Mouse (Mus musculus) large intestine, adult 2 months (tissue): ENCODE data around the gene Faah. TPM values are rescaled to one million over a fixed set of nuclear protein-coding genes. Genes with fewer than 3 reads are reported as not detected.

Experiments used
- DNase-seq: peaks from one replicate; pipeline ENCODE4 v3.0.0-alpha.2; 2012; ENCODE audit warnings: low read depth, low spot score
- WGBS: fragments of 180-500 bp; shearing (Covaris S2); methylation state at CpG from one replicate; pipeline ENCODE4 v1.1.7; 2018; 5-methylcytosine and 5-hydroxymethylcytosine counted together
- polyA plus RNA-seq: library from polyadenylated mRNA; depleted of rRNA; stranded (reverse); fragments of >200 nt; gene quantifications from 2 replicates; pipeline ENCODE4 v1.2.3, GENCODE M21; 2012; rRNA removed

The Faah gene
- polyA plus RNA-seq, result 58.1 and 79.3 TPM in 2 replicates

DNA sequence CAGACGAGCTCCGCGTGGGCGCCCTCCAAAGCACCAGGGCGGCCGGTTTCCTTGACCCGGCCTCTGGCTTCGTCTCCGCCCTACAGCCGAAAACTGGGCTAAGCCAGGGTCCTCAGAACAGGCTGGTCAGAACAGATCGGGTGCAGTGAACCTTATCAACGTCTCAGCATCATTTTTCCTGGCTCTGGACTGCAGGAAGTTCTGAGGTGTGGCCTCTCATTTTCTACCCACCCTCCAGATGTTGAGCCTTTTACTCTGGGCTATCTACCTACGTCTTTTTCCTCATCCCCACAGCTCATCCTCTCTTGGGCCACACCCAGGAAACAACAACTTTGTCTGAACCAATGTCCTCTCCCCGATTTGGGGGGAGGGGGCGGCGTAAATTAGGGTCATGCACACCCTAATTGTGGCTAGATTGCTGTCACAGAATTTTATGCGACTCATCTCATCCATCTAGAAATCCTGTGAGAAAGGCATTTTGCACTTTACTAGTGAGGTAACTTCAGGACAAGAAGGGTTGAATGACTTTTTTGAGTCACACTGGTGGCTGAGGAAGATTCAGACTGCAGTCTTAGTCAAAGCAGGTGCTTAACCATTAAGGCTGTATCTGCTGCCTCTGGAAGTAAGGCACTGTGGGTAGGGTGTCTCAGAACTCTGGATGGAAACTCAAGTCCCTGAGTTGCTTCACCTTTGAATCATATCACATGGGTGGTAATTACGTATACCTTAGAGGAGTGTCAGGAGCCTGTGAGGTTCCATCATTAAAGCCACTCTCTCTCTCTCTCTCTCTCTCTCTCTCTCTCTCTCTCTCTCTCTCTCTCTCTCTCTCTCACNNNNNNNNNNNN is at the start of gene Faah:
TSS of gene Faah (minus strand) at position 25 of the 845 bp plus-strand sequence.
- 10% methylated on average over 18 of the region's 18 CpGs for WGBS
- no peak for DNase-seq

DNA sequence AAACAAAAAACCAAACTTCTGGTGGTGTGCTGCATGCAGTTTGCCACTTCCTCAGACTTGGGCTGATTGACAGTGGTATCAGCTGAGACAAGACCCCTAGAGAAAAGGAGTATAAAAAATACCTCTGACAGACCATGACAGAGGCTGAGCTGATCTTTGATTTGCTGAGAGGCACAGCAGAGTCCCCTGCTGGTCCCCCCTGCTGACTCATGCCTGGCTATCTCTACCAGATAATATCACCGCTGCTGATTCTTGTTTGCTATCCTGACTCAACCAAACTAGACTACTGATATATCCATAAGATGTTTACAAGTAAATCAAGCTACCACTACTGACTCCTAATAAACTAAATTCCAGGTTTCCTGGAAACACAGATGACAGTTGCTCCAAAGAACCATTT is 46.1 kb upstream of the Faah start:
- no peak for DNase-seq
- 61% methylated on average over 1 of the region's 1 CpGs for WGBS

- 71% methylated on average over 5 of the region's 5 CpGs for WGBS
- DNase-seq, result no peak
These were observed 41.4 kb upstream of the Faah start for GRCm38 (mm10) chr4:116059012-116059726.

GRCm38 (mm10) chr4:116057559-116057958 is 39.8 kb upstream of the Faah start:
- no peak for DNase-seq
- WGBS, result 5% methylated on average over 1 of the region's 1 CpGs

DNA sequence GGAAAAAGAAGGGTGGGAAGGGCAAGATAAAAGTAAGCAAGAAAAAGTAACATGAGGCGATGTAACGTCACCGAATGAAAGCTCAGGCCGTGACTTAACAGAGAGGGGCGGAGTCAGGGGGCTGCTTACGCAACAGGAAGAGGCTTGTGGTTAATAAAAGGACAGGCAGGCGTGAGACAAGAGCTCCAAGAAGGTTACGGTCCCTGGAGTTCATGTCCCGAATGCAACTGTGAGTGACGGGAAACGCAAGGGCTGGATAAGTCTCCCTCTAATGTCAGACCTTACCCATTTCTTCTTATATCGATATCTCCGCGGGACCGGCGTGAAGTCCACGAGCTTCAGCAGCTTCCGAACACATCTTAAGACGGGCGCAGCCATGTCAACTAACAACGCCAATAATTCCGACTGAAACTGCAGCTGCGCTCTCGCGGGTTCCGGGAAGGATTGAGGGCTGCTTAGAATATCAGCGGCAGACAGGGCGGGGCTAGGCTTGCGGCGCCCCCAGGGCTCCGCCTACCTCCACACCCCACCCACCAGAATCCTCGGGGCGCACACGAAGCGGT is 35.8 kb upstream of the Faah start, which contains the start of gene Nsun4:
TSS of gene Nsun4 (minus strand) at position 478 of the 563 bp plus-strand sequence.
- peak; percentile 84 for DNase-seq
- 0% methylated on average over 35 of the region's 35 CpGs for WGBS

DNA sequence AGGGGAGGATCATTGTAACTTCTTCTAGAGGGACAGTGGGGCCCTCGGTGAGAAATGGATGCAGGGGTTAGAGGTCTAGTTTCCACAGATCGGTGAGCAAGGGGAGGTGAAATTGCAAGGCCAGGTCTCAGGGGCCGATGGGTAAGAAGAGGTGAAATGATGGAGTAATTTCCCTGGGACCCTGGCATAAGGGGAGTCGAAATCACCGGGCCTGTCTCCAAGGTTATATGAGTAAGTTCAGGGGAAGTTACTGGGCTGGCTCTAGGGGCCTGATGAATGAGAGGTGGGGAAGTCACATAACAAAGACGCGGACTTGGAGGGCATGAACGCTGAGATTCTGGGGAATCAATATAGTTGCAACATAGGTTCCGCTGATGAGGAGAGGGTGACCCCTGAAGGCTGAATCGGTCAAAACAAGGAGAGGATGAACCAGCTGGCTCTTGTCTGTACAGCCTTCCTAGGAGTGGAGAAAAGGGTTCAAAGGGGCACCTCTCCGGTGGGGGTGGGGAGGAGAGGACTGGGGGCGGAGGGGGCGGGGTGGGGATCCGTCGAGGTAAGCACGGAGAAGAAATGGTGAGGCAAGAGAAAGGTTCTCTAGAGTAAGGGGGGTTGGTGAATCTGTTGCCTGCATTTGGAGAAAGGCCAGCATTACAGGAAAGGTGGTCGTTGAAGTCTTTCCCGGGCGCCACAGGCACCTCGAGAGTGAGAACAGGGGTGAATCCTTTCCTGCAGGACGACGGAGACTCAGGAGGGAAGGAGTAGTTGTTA is 35.0 kb upstream of the Faah start:
- no peak for DNase-seq
- WGBS, result 8% methylated on average over 22 of the region's 22 CpGs

- no peak for DNase-seq
- 69% methylated on average over 3 of the region's 3 CpGs for WGBS
These were observed 31.5 kb upstream of the Faah start for GRCm38 (mm10) chr4:116049211-116049610.

GRCm38 (mm10) chr4:116048130-116048920 is 30.6 kb upstream of the Faah start:
- DNase-seq, result no peak
- 77% methylated on average over 7 of the region's 7 CpGs for WGBS

- WGBS, result 97% methylated on average over 1 of the region's 1 CpGs
- no peak for DNase-seq
These were observed 30.0 kb upstream of the Faah start for GRCm38 (mm10) chr4:116047681-116048080.

DNA sequence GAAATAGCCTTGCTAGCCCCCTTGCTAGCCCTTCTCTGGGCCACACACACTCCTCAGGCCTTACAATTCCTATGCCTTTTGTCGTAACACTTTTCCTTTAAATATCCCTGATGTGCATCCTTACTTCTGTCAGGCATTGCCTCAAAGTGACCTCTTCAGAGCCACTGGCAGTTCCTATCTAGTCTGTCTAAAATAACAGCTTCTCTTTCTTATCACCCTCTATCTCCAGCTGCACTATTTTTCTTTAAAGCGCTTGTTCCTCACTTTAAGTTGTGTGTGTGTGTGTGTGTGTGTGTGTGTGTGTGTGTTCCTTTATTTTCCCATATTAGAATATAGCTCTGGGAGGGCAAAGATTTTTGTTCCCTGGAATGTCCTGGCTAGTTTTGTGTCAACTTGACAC is 28.9 kb upstream of the Faah start:
- WGBS, result 95% methylated on average over 2 of the region's 2 CpGs

GRCm38 (mm10) chr4:116042186-116042585 is 24.5 kb upstream of the Faah start:
- 85% methylated on average over 3 of the region's 3 CpGs for WGBS

More for the DNA sequence above, 28.9 kb upstream of the Faah start:
- DNase-seq, result no peak

DNA sequence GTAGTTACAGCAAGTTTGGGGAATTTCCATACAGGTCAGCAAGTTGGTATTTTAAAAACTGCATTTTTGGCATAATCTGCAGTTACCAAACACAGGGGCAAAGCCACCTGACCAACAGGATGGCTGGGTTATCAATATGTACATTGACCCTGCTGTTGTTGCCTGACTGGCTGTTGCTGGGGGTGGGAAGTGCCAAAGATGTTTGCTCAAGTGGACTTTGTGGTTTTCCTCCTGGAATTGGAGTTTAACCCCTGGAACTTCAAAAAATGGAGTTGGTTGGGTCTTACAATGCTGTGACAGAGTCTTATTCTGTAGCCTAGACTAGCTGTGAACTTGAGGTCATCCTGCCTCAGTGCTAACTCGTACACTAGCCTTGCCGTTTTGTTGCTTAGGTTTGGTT is 22.7 kb upstream of the Faah start:
- 93% methylated on average over 2 of the region's 2 CpGs for WGBS
- no peak for DNase-seq

More at GRCm38 (mm10) chr4:116042186-116042585, 24.5 kb upstream of the Faah start:
- no peak for DNase-seq

GRCm38 (mm10) chr4:116033374-116033773 is 15.6 kb upstream of the Faah start:
- 92% methylated on average over 5 of the region's 5 CpGs for WGBS
- no peak for DNase-seq

- 88% methylated on average over 9 of the region's 9 CpGs for WGBS
- no peak for DNase-seq
These were observed 15.2 kb upstream of the Faah start for GRCm38 (mm10) chr4:116032906-116033305.

- no peak for DNase-seq
- under 1% methylated on average over 60 of the region's 60 CpGs for WGBS
These were observed 325 bp downstream of the Faah start for GRCm38 (mm10) chr4:116017300-116017901.

DNA sequence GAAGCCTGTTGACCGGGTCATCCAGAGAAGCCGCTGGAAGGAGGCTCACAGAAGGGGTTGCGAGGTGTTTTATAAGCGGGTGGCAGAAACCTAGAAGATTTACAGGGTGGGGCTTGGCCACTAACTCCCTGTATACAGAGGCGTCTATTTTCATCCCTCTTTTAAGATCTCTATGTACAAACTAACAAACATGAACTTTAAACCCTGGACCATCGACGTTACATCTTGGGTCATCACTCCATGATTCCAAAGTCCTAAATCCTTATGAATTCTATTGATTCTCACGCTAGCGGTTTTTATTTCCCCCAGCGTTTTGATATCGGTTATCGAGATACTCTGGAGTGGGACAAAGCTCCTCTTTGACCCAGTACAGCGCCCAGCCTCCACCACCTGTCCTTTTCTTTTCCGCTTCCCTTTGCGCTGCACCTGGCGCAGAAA is 845 bp downstream of the Faah start:
- WGBS, result 2% methylated on average over 16 of the region's 16 CpGs
- DNase-seq, result no peak

- no peak for DNase-seq
- WGBS, result 17% methylated on average over 3 of the region's 3 CpGs
These were observed 1.3 kb downstream of the Faah start for GRCm38 (mm10) chr4:116016396-116016795.

GRCm38 (mm10) chr4:116015996-116016395 is 1.7 kb downstream of the Faah start:
- 45% methylated on average over 8 of the region's 8 CpGs for WGBS

More at GRCm38 (mm10) chr4:116015996-116016395, 1.7 kb downstream of the Faah start:
- DNase-seq, result no peak
